Mouse (Mus musculus) lung, embryonic 14.5 days (tissue): ENCODE measurements around the gene Zfp865. TPM values are rescaled to one million over a fixed set of nuclear protein-coding genes. Genes with fewer than 3 reads are reported as not detected.

Experiments
- ATAC-seq: fragments of 200-750 bp; cut with Nextera tagmentation; 2 replicates; pipeline ENCODE4 v1.8.0; 2017; ENCODE audit warnings: mild to moderate bottlenecking, moderate TSS enrichment, moderate library complexity; ENCODE audit not compliant: insufficient read depth
- DNase-seq: peaks from one replicate; pipeline ENCODE4 v3.0.0-alpha.2; 2015
- H3K27ac ChIP-seq: fragments of 300-500 bp; sonication (generic); 2 replicates; pipeline ENCODE4 v1.5.1; 2014; ENCODE audit warnings: low read depth, mild to moderate bottlenecking, moderate library complexity
- H3K27me3 ChIP-seq: fragments of 300-500 bp; sonication (generic); 2 replicates; pipeline ENCODE4 v1.6.1; 2014; ENCODE audit warnings: low read length, control low read depth; ENCODE audit not compliant: insufficient read depth
- H3K36me3 ChIP-seq: fragments of 300-500 bp; sonication (generic); 2 replicates; pipeline ENCODE4 v1.6.1; 2014; ENCODE audit warnings: control low read depth; ENCODE audit not compliant: insufficient read depth
- H3K4me1 ChIP-seq: fragments of 300-500 bp; sonication (generic); 2 replicates; pipeline ENCODE4 v1.6.1; 2014; ENCODE audit warnings: antibody characterized with exemption, control low read depth; ENCODE audit not compliant: insufficient read depth
- H3K4me2 ChIP-seq: fragments of 300-500 bp; sonication (generic); 2 replicates; pipeline ENCODE4 v1.6.1; 2014; ENCODE audit warnings: mild to moderate bottlenecking
- H3K4me3 ChIP-seq: fragments of 300-500 bp; sonication (generic); 2 replicates; pipeline ENCODE4 v1.5.1; 2014; ENCODE audit warnings: low read depth, low read length
- H3K9ac ChIP-seq: fragments of 300-500 bp; sonication (generic); 2 replicates; pipeline ENCODE4 v1.6.1; 2014
- H3K9me3 ChIP-seq: fragments of 300-500 bp; sonication (generic); 2 replicates; pipeline ENCODE4 v1.6.1; 2016; ENCODE audit warnings: low read depth, low read length, control low read depth
- CTCF ChIP-seq: IDR thresholded peaks from 2 replicates; pipeline ENCODE4 v1.5.1; 2016; ENCODE audit warnings: antibody characterized with exemption, low read depth
- WGBS: fragments of 180-500 bp; shearing (Covaris S2); extraction: QIAGEN DNeasy Blood & Tissue Kit; methylation state at CpG from one replicate; pipeline ENCODE4 v1.1.7; 2014; 5-methylcytosine and 5-hydroxymethylcytosine counted together
- polyA plus RNA-seq: library from polyadenylated mRNA; unstranded; fragments of >200 nt; fragmentation: Nextera tagmentation; extraction: Ambion mirVana; gene quantifications from 2 replicates; pipeline ENCODE4 v1.2.1, GENCODE M21; 2014

Zfp865 gene
- polyA plus RNA-seq, 1 experiment from 2014 or later = 7.4 TPM

- peak overlapping the region; percentile 68 for H3K4me2 ChIP-seq
- ATAC-seq (no peak), DNase-seq (no peak)
- peaks cover 33% of the 10 kb centered on the region for H3K36me3 ChIP-seq
- peaks cover 1% of the 10 kb centered on the region; the same call in 1 of the 2 replicates for H3K9me3 ChIP-seq
- H3K27ac ChIP-seq = peak overlapping the region; percentile 96
- H3K4me1 ChIP-seq = no peaks in the 10 kb centered on the region
- 0 out of 2 replicates have a peak overlapping the region, but pooled peaks have one; percentile 70 for H3K9ac ChIP-seq
- WGBS = 81% methylated on average over 8 of the region's 8 CpGs
- no peaks in the 10 kb centered on the region for H3K27me3 ChIP-seq
- H3K4me3 ChIP-seq = peak overlapping the region; percentile 62
- TF ChIP-seq CTCF = no peak
Observed at GRCm38 (mm10) chr7:5037467-5037866, 17.3 kb downstream of the Zfp865 start.

- Histone ChIP-seq H3K9me3 (no peaks in the 10 kb centered on the region), H3K27ac (peak within 1 kb of the TSS; percentile 96), H3K9ac (peak within 1 kb of the TSS; percentile 70), H3K4me3 (peak within 1 kb of the TSS; percentile 62), H3K36me3 (peaks cover 25% of the 10 kb centered on the region), H3K4me1 (no peaks in the 10 kb centered on the region), H3K27me3 (no peaks in the 10 kb centered on the region), H3K4me2 (peak within 1 kb of the TSS; percentile 68)
- no peak; the same call in 1 of the 2 replicates for TF ChIP-seq CTCF
- WGBS = under 1% methylated on average over 48 of the region's 48 CpGs
- ATAC-seq (peak; percentile 97), DNase-seq (peak; percentile 94)
Observed at GRCm38 (mm10) chr7:5038109-5038732, 18.0 kb downstream of the Zfp865 start, which contains the start of gene Zfp784. Zfp784 (minus strand) TSS chr7:5038446.

GRCm38 (mm10) chr7:5038940-5039339 lies 18.8 kb downstream of the Zfp865 start:
- no peaks in the 10 kb centered on the region for H3K9me3 ChIP-seq
- peak overlapping the region; percentile 96; the same call in 1 of the 2 replicates for H3K27ac ChIP-seq
- no peak for TF ChIP-seq CTCF
- H3K4me2 ChIP-seq = peak overlapping the region; percentile 68
- ATAC-seq (no peak), DNase-seq (no peak)
- H3K27me3 ChIP-seq = no peaks in the 10 kb centered on the region
- H3K9ac ChIP-seq = peak overlapping the region; percentile 70
- H3K4me1 ChIP-seq = no peaks in the 10 kb centered on the region
- peaks cover 18% of the 10 kb centered on the region for H3K36me3 ChIP-seq
- WGBS = 18% methylated on average over 5 of the region's 5 CpGs
- peak overlapping the region; percentile 62 for H3K4me3 ChIP-seq

- no peak overlapping the region for H3K27ac ChIP-seq
- no peak for TF ChIP-seq CTCF
- no peak overlapping the region for H3K4me3 ChIP-seq
- no peaks in the 10 kb centered on the region for H3K4me1 ChIP-seq
- no peak overlapping the region for H3K9ac ChIP-seq
- no peaks in the 10 kb centered on the region for H3K36me3 ChIP-seq
- no peaks in the 10 kb centered on the region for H3K27me3 ChIP-seq
- ATAC-seq = no peak
- no peak for DNase-seq
- H3K4me2 ChIP-seq = no peak overlapping the region
- 70% methylated on average over 2 of the region's 2 CpGs for WGBS
- H3K9me3 ChIP-seq = no peaks in the 10 kb centered on the region
Observed at GRCm38 (mm10) chr7:5044981-5045380, 24.8 kb downstream of the Zfp865 start.

GRCm38 (mm10) chr7:5046112-5046511 lies 25.9 kb downstream of the Zfp865 start:
- peaks cover 5% of the 10 kb centered on the region; the same call in 1 of the 2 replicates for H3K4me1 ChIP-seq
- H3K9ac ChIP-seq = no peak overlapping the region
- H3K4me2 ChIP-seq = no peak overlapping the region
- no peak overlapping the region for H3K27ac ChIP-seq
- H3K4me3 ChIP-seq = no peak overlapping the region
- WGBS = 65% methylated on average over 2 of the region's 2 CpGs
- H3K36me3 ChIP-seq = no peaks in the 10 kb centered on the region
- no peaks in the 10 kb centered on the region for H3K9me3 ChIP-seq
- H3K27me3 ChIP-seq = no peaks in the 10 kb centered on the region
- TF ChIP-seq CTCF = no peak
- DNase-seq (no peak), ATAC-seq (no peak)

- no peak overlapping the region for H3K4me2 ChIP-seq
- no peaks in the 10 kb centered on the region for H3K9me3 ChIP-seq
- no peaks in the 10 kb centered on the region for H3K36me3 ChIP-seq
- H3K4me3 ChIP-seq = no peak overlapping the region
- WGBS = 20% methylated on average over 2 of the region's 2 CpGs
- peak; percentile 50 for TF ChIP-seq CTCF
- peaks cover 8% of the 10 kb centered on the region; the same call in 1 of the 2 replicates for H3K27me3 ChIP-seq
- no peak overlapping the region for H3K27ac ChIP-seq
- DNase-seq (peak; percentile 74), ATAC-seq (no peak)
- H3K9ac ChIP-seq = no peak overlapping the region
- H3K4me1 ChIP-seq = peaks cover 9% of the 10 kb centered on the region; the same call in 1 of the 2 replicates
Observed at GRCm38 (mm10) chr7:5047313-5047712, 27.1 kb downstream of the Zfp865 start.

- peak within 1 kb of the TSS; percentile 71 for H3K27ac ChIP-seq
- H3K27me3 ChIP-seq = peaks cover 48% of the 10 kb centered on the region
- H3K9me3 ChIP-seq = no peaks in the 10 kb centered on the region
- H3K9ac ChIP-seq = peak within 1 kb of the TSS; percentile 86
- H3K36me3 ChIP-seq = no peaks in the 10 kb centered on the region
- peak; percentile 85 for ATAC-seq
- peaks cover 18% of the 10 kb centered on the region; the same call in 1 of the 2 replicates for H3K4me1 ChIP-seq
- TF ChIP-seq CTCF = no peak
- WGBS = under 1% methylated on average over 65 of the region's 65 CpGs
- DNase-seq = peak; percentile 88
- peak within 1 kb of the TSS; percentile 68 for H3K4me3 ChIP-seq
- peak within 1 kb of the TSS; percentile 78 for H3K4me2 ChIP-seq
Observed at GRCm38 (mm10) chr7:5051193-5052192, 31.3 kb downstream of the Zfp865 start, which contains the start of gene Zfp580. Zfp580 (plus strand) TSS chr7:5051538.
